Mouse (Mus musculus): Measurements from ENCODE around the gene Rfx3. TPM values are rescaled to one million over a fixed set of nuclear protein-coding genes. Genes with fewer than 3 reads are reported as not detected.
A peak's percentile ranks its signal among the peaks of the same experiment; 100 is the strongest.

The Rfx3 gene
- total and polyA plus RNA-seq, 3 experiments, result 1.1 to 62.0 (median 1.8) TPM

GRCm38 (mm10) chr19:28011718-28012499 is 943 bp upstream of the Rfx3 start (continued):
- 0 out of 2 replicates have a peak, but pooled peaks have one; percentile 11 for TF ChIP-seq ETS1 (IDR thresholded peaks at IDR 0.05; ENCODE audit: low read depth, low read length)
- peak; percentile 0; the same call in 1 of the 2 replicates for TF ChIP-seq ZMIZ1 (IDR thresholded peaks at IDR 0.05; ENCODE audit: low read depth, low read length)
- TF ChIP-seq MXI1 (IDR thresholded peaks at IDR 0.05; ENCODE audit: low read depth, low read length), result peak; percentile 68
- peak; percentile 74 for TF ChIP-seq NELFE (IDR thresholded peaks at IDR 0.05; ENCODE audit: low read depth, low read length)
- TF ChIP-seq MYC (IDR thresholded peaks at IDR 0.05; ENCODE audit: low read depth, low read length), result peak; percentile 80
- TF ChIP-seq UBTF (IDR thresholded peaks at IDR 0.05; ENCODE audit: borderline replicate concordance, insufficient read depth, low read depth, low read length), result 0 out of 2 replicates have a peak, but pooled peaks have one; percentile 9
- no peak for TF ChIP-seq TAL1 (IDR thresholded peaks at IDR 0.05; ENCODE audit: low read length)
- peak; percentile 37; the same call in 1 of the 2 replicates for TF ChIP-seq TBP (IDR thresholded peaks at IDR 0.05; ENCODE audit: low read depth, low read length)
- no peak for TF ChIP-seq CTCF (IDR thresholded peaks at IDR 0.05 in 2 of 3, conservative IDR thresholded peaks at IDR 0.05 in 1 of 3; ENCODE audit: control insufficient read depth in 1 of 3, insufficient read depth in 1 of 3, low read depth in 2 of 3, low read length in 3 of 3, poor library complexity in 1 of 3, severe bottlenecking in 1 of 3)
- TF ChIP-seq CHD2 (IDR thresholded peaks at IDR 0.05; ENCODE audit: low read length), result no peak
- 0 out of 2 replicates have a peak, but pooled peaks have one; percentile 3 for TF ChIP-seq GATA1 (IDR thresholded peaks at IDR 0.05; ENCODE audit: low read depth, low read length)
- TF ChIP-seq USF1 (IDR thresholded peaks at IDR 0.05; ENCODE audit: low read depth, low read length), result peak; percentile 65; the same call in 1 of the 2 replicates
- no peak for TF ChIP-seq GABPA (IDR thresholded peaks at IDR 0.05; ENCODE audit: low read depth, low read length)
- TF ChIP-seq ZNF384 (IDR thresholded peaks at IDR 0.05; ENCODE audit: low read depth, low read length), result peak; percentile 99
- no peak for TF ChIP-seq USF2 (IDR thresholded peaks at IDR 0.05; ENCODE audit: borderline replicate concordance in 1 of 2, insufficient read depth in 1 of 2, low read depth in 1 of 2, low read length in 2 of 2)
- TF ChIP-seq NRF1 (IDR thresholded peaks at IDR 0.05; ENCODE audit: insufficient read depth, low read depth, low read length, poor library complexity, severe bottlenecking), result no peak
- no peak; the same call in 1 of the 2 replicates for TF ChIP-seq KAT2A (conservative IDR thresholded peaks at IDR 0.05; ENCODE audit: low read depth, low read length)
- TF ChIP-seq ZC3H11A (IDR thresholded peaks at IDR 0.05; ENCODE audit: low read depth, low read length), result no peak
- no peak for TF ChIP-seq MEF2A (IDR thresholded peaks at IDR 0.05; ENCODE audit: extremely low read depth, insufficient replicate concordance, low read depth, low read length, poor library complexity, severe bottlenecking)
- TF ChIP-seq POLR2A (IDR thresholded peaks at IDR 0.05; ENCODE audit: control insufficient read depth in 1 of 2, insufficient read depth in 1 of 2, low read depth in 1 of 2, low read length in 2 of 2, poor library complexity in 1 of 2), result peak; percentile 59 to 74; a peak in 3 of 4 replicates
- TF ChIP-seq POLR2AphosphoS5 (IDR thresholded peaks at IDR 0.05; ENCODE audit: borderline replicate concordance, low read depth, low read length), result no peak; the same call in 1 of the 2 replicates
- TF ChIP-seq CHD1 (IDR thresholded peaks at IDR 0.05; ENCODE audit: low read depth, low read length), result peak; percentile 68
